Mouse (Mus musculus): Measurements from ENCODE around the gene Zfp27. TPM values are rescaled to one million over a fixed set of nuclear protein-coding genes. Genes with fewer than 3 reads are reported as not detected.

The Zfp27 gene
- polyA plus RNA-seq, 1 experiment: 13.7 TPM

GRCm38 (mm10) chr7:29908130-29908950, 2.0 kb upstream of the Zfp27 start, which contains the start of gene Zfp383:
Gene Zfp383 (plus strand): TSS chr7:29908223.
- Histone ChIP-seq H3K4me3 (replicated peaks; ENCODE audit: insufficient read depth, low read depth, low read length) (peak within 1 kb of the TSS; percentile 99), H3K27me3 (ENCODE audit: control insufficient read depth, insufficient read depth, low read length) (no peaks in the 10 kb centered on the region), H3K4me1 (ENCODE audit: control insufficient read depth, insufficient read depth, low read length) (peaks cover 2% of the 10 kb centered on the region; the same call in 1 of the 2 replicates), H3K27ac (ENCODE audit: insufficient read depth, low read length) (peak within 1 kb of the TSS; percentile 91)
- TF ChIP-seq CTCF (IDR thresholded peaks at IDR 0.05; ENCODE audit: borderline replicate concordance, insufficient read depth, low read depth, low read length): no peak
- TF ChIP-seq POLR2A (IDR thresholded peaks at IDR 0.05; ENCODE audit: borderline replicate concordance, insufficient read depth, low read length): peak; percentile 50; the same call in 1 of the 2 replicates
- WGBS: under 1% methylated on average over 33 of the region's 33 CpGs
- DNase-seq: peak; percentile 84 to 88

GRCm38 (mm10) chr7:29907206-29907605, 834 bp upstream of the Zfp27 start:
- 92% methylated on average over 5 of the region's 5 CpGs for WGBS
- TF ChIP-seq POLR2A (IDR thresholded peaks at IDR 0.05; ENCODE audit: borderline replicate concordance, insufficient read depth, low read length) (no peak), CTCF (IDR thresholded peaks at IDR 0.05; ENCODE audit: borderline replicate concordance, insufficient read depth, low read depth, low read length) (no peak)
- Histone ChIP-seq H3K4me1 (ENCODE audit: control insufficient read depth, insufficient read depth, low read length) (peaks cover 2% of the 10 kb centered on the region; the same call in 1 of the 2 replicates), H3K27ac (ENCODE audit: insufficient read depth, low read length) (no peak overlapping the region), H3K4me3 (replicated peaks; ENCODE audit: insufficient read depth, low read depth, low read length) (peak overlapping the region; percentile 12), H3K27me3 (ENCODE audit: control insufficient read depth, insufficient read depth, low read length) (no peaks in the 10 kb centered on the region)
- DNase-seq: no peak

GRCm38 (mm10) chr7:29906682-29907058, 298 bp upstream of the Zfp27 start:
- DNase-seq: peak in 1 of 2 experiments; percentile 35
- no peak for TF ChIP-seq CTCF (IDR thresholded peaks at IDR 0.05; ENCODE audit: borderline replicate concordance, insufficient read depth, low read depth, low read length)
- no peak for TF ChIP-seq POLR2A (IDR thresholded peaks at IDR 0.05; ENCODE audit: borderline replicate concordance, insufficient read depth, low read length)
- WGBS: 11% methylated on average over 8 of the region's 8 CpGs
- Histone ChIP-seq H3K4me1 (ENCODE audit: control insufficient read depth, insufficient read depth, low read length) (peaks cover 2% of the 10 kb centered on the region; the same call in 1 of the 2 replicates), H3K4me3 (replicated peaks; ENCODE audit: insufficient read depth, low read depth, low read length) (peak overlapping the region; percentile 68), H3K27ac (ENCODE audit: insufficient read depth, low read length) (peak overlapping the region; percentile 80; the same call in 1 of the 2 replicates), H3K27me3 (ENCODE audit: control insufficient read depth, insufficient read depth, low read length) (no peaks in the 10 kb centered on the region)

GRCm38 (mm10) chr7:29904101-29904500, 2.3 kb downstream of the Zfp27 start:
- no peak overlapping the region for H3K4me3 ChIP-seq (replicated peaks; ENCODE audit: insufficient read depth, low read depth, low read length)
- no peak for DNase-seq
- no peaks in the 10 kb centered on the region for H3K27me3 ChIP-seq (ENCODE audit: control insufficient read depth, insufficient read depth, low read length)
- 93% methylated on average over 4 of the region's 4 CpGs for WGBS
- TF ChIP-seq POLR2A (IDR thresholded peaks at IDR 0.05; ENCODE audit: borderline replicate concordance, insufficient read depth, low read length) (no peak), CTCF (IDR thresholded peaks at IDR 0.05; ENCODE audit: borderline replicate concordance, insufficient read depth, low read depth, low read length) (no peak)
- H3K4me1 ChIP-seq (ENCODE audit: control insufficient read depth, insufficient read depth, low read length): no peaks in the 10 kb centered on the region
- no peak overlapping the region for H3K27ac ChIP-seq (ENCODE audit: insufficient read depth, low read length)

GRCm38 (mm10) chr7:29898351-29898750, 8.0 kb downstream of the Zfp27 start:
- no peak for DNase-seq
- Histone ChIP-seq H3K27me3 (ENCODE audit: control insufficient read depth, insufficient read depth, low read length) (no peaks in the 10 kb centered on the region), H3K27ac (ENCODE audit: insufficient read depth, low read length) (no peak overlapping the region), H3K4me1 (ENCODE audit: control insufficient read depth, insufficient read depth, low read length) (no peaks in the 10 kb centered on the region), H3K4me3 (replicated peaks; ENCODE audit: insufficient read depth, low read depth, low read length) (no peak overlapping the region)
- 92% methylated on average over 4 of the region's 4 CpGs for WGBS
- TF ChIP-seq CTCF (IDR thresholded peaks at IDR 0.05; ENCODE audit: borderline replicate concordance, insufficient read depth, low read depth, low read length) (no peak), POLR2A (IDR thresholded peaks at IDR 0.05; ENCODE audit: borderline replicate concordance, insufficient read depth, low read length) (no peak)

GRCm38 (mm10) chr7:29892756-29893155, 13.6 kb downstream of the Zfp27 start:
- DNase-seq: no peak
- WGBS: 97% methylated on average over 4 of the region's 4 CpGs
- TF ChIP-seq POLR2A (IDR thresholded peaks at IDR 0.05; ENCODE audit: borderline replicate concordance, insufficient read depth, low read length): no peak
- no peak for TF ChIP-seq CTCF (IDR thresholded peaks at IDR 0.05; ENCODE audit: borderline replicate concordance, insufficient read depth, low read depth, low read length)
- H3K4me3 ChIP-seq (replicated peaks; ENCODE audit: insufficient read depth, low read depth, low read length): no peak overlapping the region
- no peak overlapping the region for H3K27ac ChIP-seq (ENCODE audit: insufficient read depth, low read length)
- H3K27me3 ChIP-seq (ENCODE audit: control insufficient read depth, insufficient read depth, low read length): no peaks in the 10 kb centered on the region
- no peaks in the 10 kb centered on the region for H3K4me1 ChIP-seq (ENCODE audit: control insufficient read depth, insufficient read depth, low read length)

- no peak for DNase-seq
- H3K27me3 ChIP-seq (ENCODE audit: control insufficient read depth, insufficient read depth, low read length): no peaks in the 10 kb centered on the region
- H3K4me1 ChIP-seq (ENCODE audit: control insufficient read depth, insufficient read depth, low read length): no peaks in the 10 kb centered on the region
- TF ChIP-seq POLR2A (IDR thresholded peaks at IDR 0.05; ENCODE audit: borderline replicate concordance, insufficient read depth, low read length) (no peak), CTCF (IDR thresholded peaks at IDR 0.05; ENCODE audit: borderline replicate concordance, insufficient read depth, low read depth, low read length) (no peak)
- H3K27ac ChIP-seq (ENCODE audit: insufficient read depth, low read length): no peak overlapping the region
- 98% methylated on average over 7 of the region's 7 CpGs for WGBS
- H3K4me3 ChIP-seq (replicated peaks; ENCODE audit: insufficient read depth, low read depth, low read length): no peak overlapping the region
These were observed 15.9 kb downstream of the Zfp27 start for GRCm38 (mm10) chr7:29890501-29890900.

- TF ChIP-seq CTCF (IDR thresholded peaks at IDR 0.05; ENCODE audit: borderline replicate concordance, insufficient read depth, low read depth, low read length): no peak
- TF ChIP-seq POLR2A (IDR thresholded peaks at IDR 0.05; ENCODE audit: borderline replicate concordance, insufficient read depth, low read length): no peak
- no peaks in the 10 kb centered on the region for H3K4me1 ChIP-seq (ENCODE audit: control insufficient read depth, insufficient read depth, low read length)
- DNase-seq: no peak
- WGBS: 87% methylated on average over 7 of the region's 7 CpGs
- H3K27ac ChIP-seq (ENCODE audit: insufficient read depth, low read length): no peak overlapping the region
- H3K27me3 ChIP-seq (ENCODE audit: control insufficient read depth, insufficient read depth, low read length): no peaks in the 10 kb centered on the region
- H3K4me3 ChIP-seq (replicated peaks; ENCODE audit: insufficient read depth, low read depth, low read length): no peak overlapping the region
These were observed 25.5 kb downstream of the Zfp27 start for GRCm38 (mm10) chr7:29880916-29881315.

Data from cerebellum, adult 2 months (tissue).